Mouse (Mus musculus): Measurements from ENCODE around the gene Cyp19a1. TPM values are rescaled to one million over a fixed set of nuclear protein-coding genes. Genes with fewer than 3 reads are reported as not detected.

The Cyp19a1 gene
- polyA plus RNA-seq, 1 experiment: 0.18 TPM

GRCm38 (mm10) chr9:54168425-54168824 is 99.5 kb downstream of the Cyp19a1 start:
- no peak for DNase-seq (ENCODE audit: low read depth)
- no peak for TF ChIP-seq CTCF (IDR thresholded peaks at IDR 0.05; ENCODE audit: borderline replicate concordance, extremely low read depth, insufficient read depth, insufficient read length)
- no peak for TF ChIP-seq POLR2A (IDR thresholded peaks at IDR 0.05; ENCODE audit: borderline replicate concordance, extremely low read depth, insufficient read depth, insufficient read length, poor library complexity, severe bottlenecking)

GRCm38 (mm10) chr9:54163117-54163516 is 104.8 kb downstream of the Cyp19a1 start:
- peak; percentile 41 for DNase-seq (ENCODE audit: low read depth)
- TF ChIP-seq CTCF (IDR thresholded peaks at IDR 0.05; ENCODE audit: borderline replicate concordance, extremely low read depth, insufficient read depth, insufficient read length): peak; percentile 56; the same call in 1 of the 2 replicates
- no peak for TF ChIP-seq POLR2A (IDR thresholded peaks at IDR 0.05; ENCODE audit: borderline replicate concordance, extremely low read depth, insufficient read depth, insufficient read length, poor library complexity, severe bottlenecking)

GRCm38 (mm10) chr9:54153679-54154078 is 114.2 kb downstream of the Cyp19a1 start:
- TF ChIP-seq POLR2A (IDR thresholded peaks at IDR 0.05; ENCODE audit: borderline replicate concordance, extremely low read depth, insufficient read depth, insufficient read length, poor library complexity, severe bottlenecking) (no peak), CTCF (IDR thresholded peaks at IDR 0.05; ENCODE audit: borderline replicate concordance, extremely low read depth, insufficient read depth, insufficient read length) (no peak)
- DNase-seq (ENCODE audit: low read depth): no peak

- no peak for DNase-seq (ENCODE audit: low read depth)
- TF ChIP-seq CTCF (IDR thresholded peaks at IDR 0.05; ENCODE audit: borderline replicate concordance, extremely low read depth, insufficient read depth, insufficient read length) (no peak), POLR2A (IDR thresholded peaks at IDR 0.05; ENCODE audit: borderline replicate concordance, extremely low read depth, insufficient read depth, insufficient read length, poor library complexity, severe bottlenecking) (no peak)
Observed at GRCm38 (mm10) chr9:54139191-54139590, 128.7 kb downstream of the Cyp19a1 start.

Other genes with a start within 250 kb of the Cyp19a1 start
- gene Tnfaip8l3, start 199.7 kb downstream of the Cyp19a1 start, polyA plus RNA-seq (2012; rRNA removed): 0.39 and 0.53 TPM in 2 replicates
- gene Gldn, start 18.4 kb upstream of the Cyp19a1 start, polyA plus RNA-seq (2012; rRNA removed): 0.20 and 0.23 TPM in 2 replicates
- 52.9 and 60.4 TPM in 2 replicates for gene Dmxl2, start 233.5 kb upstream of the Cyp19a1 start, polyA plus RNA-seq (2012; rRNA removed)

Data from brain, embryonic 14.5 days (tissue).